Mouse (Mus musculus) cerebellum, adult 9-11 months (tissue): Measurements from ENCODE around the gene Rpusd3.

Experiments
- DNase-seq: peaks from one replicate; pipeline ENCODE4 v3.0.0; 2022

The Rpusd3 gene

DNA sequence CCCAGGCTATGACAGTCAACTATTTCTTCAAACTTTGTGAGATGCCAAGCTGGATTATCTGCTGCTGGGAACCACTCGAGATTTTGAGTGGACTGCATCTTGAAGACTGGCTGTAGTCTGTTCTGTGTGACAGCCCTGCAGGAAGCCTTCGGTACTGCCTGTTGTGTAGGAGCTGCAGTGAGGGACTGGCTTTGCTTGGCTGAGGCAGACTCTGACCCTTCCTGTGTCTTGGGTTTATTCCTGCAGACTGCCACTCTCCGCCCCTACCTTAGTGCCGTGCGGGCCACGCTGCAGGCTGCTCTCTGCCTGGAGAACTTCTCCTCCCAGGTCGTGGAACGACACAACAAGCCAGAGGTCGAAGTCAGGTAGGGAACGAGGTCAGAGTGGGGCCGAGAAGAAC, 38.7 kb downstream of the Rpusd3 start:
- DNase-seq: no peak

GRCm38 (mm10) chr6:113379246-113379645, 39.9 kb downstream of the Rpusd3 start:
- no peak for DNase-seq

GRCm38 (mm10) chr6:113377496-113378385, 41.4 kb downstream of the Rpusd3 start, which contains the start of the genes Tada3 and Arpc4:
TSS of gene Tada3 (minus strand) at chr6:113377883.
TSS of gene Arpc4 (plus strand) at chr6:113378115.
- peak; percentile 93 for DNase-seq

GRCm38 (mm10) chr6:113377172-113377495, 42.0 kb downstream of the Rpusd3 start:
- no peak for DNase-seq

- no peak for DNase-seq
Measured at GRCm38 (mm10) chr6:113373491-113373890, 45.6 kb downstream of the Rpusd3 start.

GRCm38 (mm10) chr6:113370194-113370929, 48.8 kb downstream of the Rpusd3 start:
- DNase-seq: no peak

DNA sequence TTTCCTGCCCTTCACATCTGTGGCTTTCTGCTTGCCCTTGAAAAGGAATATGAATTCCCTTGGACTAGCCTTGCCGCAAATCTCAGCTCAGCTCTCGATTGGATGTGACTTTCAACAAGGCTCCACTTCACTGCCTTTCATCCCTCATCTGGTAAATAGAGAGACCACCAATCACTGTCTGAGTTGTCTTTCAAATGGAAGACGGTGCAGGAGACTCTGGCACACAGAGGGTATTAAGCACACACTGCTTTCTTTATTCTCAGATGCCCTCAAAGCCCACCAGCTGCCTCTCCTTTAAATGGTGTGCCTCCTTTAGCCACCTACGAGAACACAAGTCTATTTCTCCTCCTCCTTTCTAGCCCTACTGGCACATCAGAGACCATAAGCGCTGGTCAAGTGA, 50.6 kb downstream of the Rpusd3 start:
- DNase-seq: no peak

DNA sequence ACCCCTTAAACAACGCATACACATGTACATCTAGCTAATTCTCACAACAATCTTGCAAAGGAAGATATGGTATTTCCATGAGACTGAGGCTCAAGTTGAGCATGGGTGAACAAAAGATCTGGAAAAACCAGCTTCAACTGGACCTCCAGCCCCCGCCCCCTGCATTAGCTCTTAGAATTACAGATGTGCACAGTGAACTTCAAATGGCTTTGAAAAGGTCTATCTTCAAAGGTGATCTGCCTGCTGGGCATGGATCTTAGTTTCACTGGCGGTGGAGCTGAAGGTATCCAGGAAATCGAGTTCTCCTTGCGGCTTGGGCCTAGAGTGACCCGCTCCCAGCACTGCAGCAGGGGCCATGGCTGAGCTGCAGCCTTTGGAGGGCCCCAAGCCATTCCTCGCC, 51.0 kb downstream of the Rpusd3 start:
- DNase-seq: no peak

- DNase-seq: no peak
Measured at GRCm38 (mm10) chr6:113367574-113367973, 51.6 kb downstream of the Rpusd3 start.

DNA sequence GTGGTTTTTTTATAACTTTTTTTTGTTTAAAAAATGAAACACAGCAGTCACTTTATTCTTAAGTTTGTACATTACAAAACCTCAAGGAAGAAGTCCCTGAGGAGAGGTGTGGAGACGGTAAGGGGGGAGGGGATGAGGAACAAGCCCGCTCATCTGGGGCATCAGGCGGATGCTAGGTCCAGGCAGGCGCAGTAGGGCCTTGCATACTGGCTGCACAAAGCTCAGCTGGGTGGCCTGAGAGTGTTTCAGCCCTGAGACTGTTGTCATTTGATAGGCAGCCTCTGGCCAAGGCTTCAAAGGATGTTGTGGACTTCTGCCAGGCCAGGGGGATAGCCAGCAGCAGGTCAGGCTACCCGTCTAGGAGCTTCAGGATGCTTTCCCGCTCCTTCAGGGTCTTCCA, 52.5 kb downstream of the Rpusd3 start:
- DNase-seq: no peak
